Mouse (Mus musculus) stomach, postnatal 0 days (tissue): ENCODE data around the gene Armc10.

Experiments used
- CTCF ChIP-seq: IDR thresholded peaks from 2 replicates; pipeline ENCODE4 v1.5.1; 2016; ENCODE audit warnings: antibody characterized with exemption, low read depth, mild to moderate bottlenecking, moderate library complexity
- EP300 ChIP-seq: optimal IDR thresholded peaks from 2 replicates; pipeline ENCODE3; 2016; ENCODE audit warnings: antibody characterized with exemption

DNA sequence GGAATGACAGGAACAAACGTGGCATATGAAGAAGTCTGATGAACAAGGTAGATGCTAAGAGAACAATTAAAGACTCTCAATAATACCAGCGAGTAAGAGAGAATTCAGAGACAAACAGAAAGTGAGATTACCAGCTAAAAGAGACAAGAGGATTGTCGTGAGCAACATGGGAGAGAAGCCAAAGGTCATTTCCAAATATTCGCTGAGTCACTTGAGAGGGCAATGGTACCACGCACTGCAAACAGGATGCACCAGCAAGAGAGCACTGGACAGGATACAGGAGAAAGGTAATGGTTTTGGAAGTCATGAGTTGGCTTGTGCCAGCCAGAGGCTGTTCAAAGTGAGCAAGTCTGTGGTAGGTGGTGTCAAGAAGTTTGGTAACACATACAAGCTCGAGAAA, 39.7 kb upstream of the Armc10 start:
- TF ChIP-seq EP300 (no peak), CTCF (no peak)
